Mouse (Mus musculus): ENCODE data around the gene Gm20826.
"Not testable (repeated sequence)": the region's sequence is repeated elsewhere in the genome, so short reads cannot be mapped to it uniquely, and the experiment has no call there.

Gene Gm20826

GRCm38 (mm10) chrY:7638389-7638788 lies at the start of gene Gm20826:
Gm20826 (minus strand) TSS chrY:7638489.
- DNase-seq (ENCODE audit: low spot score), result not testable (repeated sequence)
